Mouse (Mus musculus) B cell, adult 2 months (primary cell): ENCODE results near the gene Snx29.

Experiments
- DNase-seq, 2 experiments: peaks; one replicate each; pipeline ENCODE4 v3.0.0; 2022

The Snx29 gene

GRCm38 (mm10) chr16:11747867-11748266, 425.2 kb downstream of the Snx29 start:
- DNase-seq, result no peak

- no peak for DNase-seq
Measured at GRCm38 (mm10) chr16:11749111-11749510, 426.4 kb downstream of the Snx29 start.

GRCm38 (mm10) chr16:11750605-11751004, 427.9 kb downstream of the Snx29 start:
- no peak for DNase-seq

- DNase-seq, result no peak
Measured at GRCm38 (mm10) chr16:11752557-11752956, 429.8 kb downstream of the Snx29 start.

- DNase-seq, result no peak
Measured at GRCm38 (mm10) chr16:11753466-11753865, 430.8 kb downstream of the Snx29 start.

- DNase-seq, result no peak
Measured at GRCm38 (mm10) chr16:11754136-11754535, 431.4 kb downstream of the Snx29 start.

- no peak for DNase-seq
Measured at GRCm38 (mm10) chr16:11755281-11756066, 432.8 kb downstream of the Snx29 start.

- no peak for DNase-seq
Measured at GRCm38 (mm10) chr16:11756598-11757245, 434.0 kb downstream of the Snx29 start.

GRCm38 (mm10) chr16:11757471-11757870, 434.8 kb downstream of the Snx29 start:
- no peak for DNase-seq

- no peak for DNase-seq
Measured at GRCm38 (mm10) chr16:11757951-11758350, 435.2 kb downstream of the Snx29 start.

- no peak for DNase-seq
Measured at GRCm38 (mm10) chr16:11772318-11772717, 449.6 kb downstream of the Snx29 start.

GRCm38 (mm10) chr16:11774321-11774720, 451.6 kb downstream of the Snx29 start:
- DNase-seq, result no peak

GRCm38 (mm10) chr16:11776528-11776927, 453.8 kb downstream of the Snx29 start:
- no peak for DNase-seq

- no peak for DNase-seq
Measured at GRCm38 (mm10) chr16:11778191-11778590, 455.5 kb downstream of the Snx29 start.

GRCm38 (mm10) chr16:11778715-11779460, 456.2 kb downstream of the Snx29 start:
- DNase-seq, result no peak

- no peak for DNase-seq
Measured at GRCm38 (mm10) chr16:11782082-11782481, 459.4 kb downstream of the Snx29 start.

GRCm38 (mm10) chr16:11783337-11783736, 460.6 kb downstream of the Snx29 start:
- no peak for DNase-seq

- no peak for DNase-seq
Measured at GRCm38 (mm10) chr16:11784354-11784753, 461.6 kb downstream of the Snx29 start.

GRCm38 (mm10) chr16:11785806-11786205, 463.1 kb downstream of the Snx29 start:
- no peak for DNase-seq

- DNase-seq, result no peak
Measured at GRCm38 (mm10) chr16:11790476-11790875, 467.8 kb downstream of the Snx29 start.

GRCm38 (mm10) chr16:11793391-11793790, 470.7 kb downstream of the Snx29 start:
- DNase-seq, result no peak

- DNase-seq, result no peak
Measured at GRCm38 (mm10) chr16:11794628-11795027, 471.9 kb downstream of the Snx29 start.

GRCm38 (mm10) chr16:11795758-11796460, 473.2 kb downstream of the Snx29 start:
- DNase-seq, result no peak
